Mouse (Mus musculus): ENCODE data around the gene Zfp710. TPM values are rescaled to one million over a fixed set of nuclear protein-coding genes. Genes with fewer than 3 reads are reported as not detected.
"Not testable (repeated sequence)": the region's sequence is repeated elsewhere in the genome, so short reads cannot be mapped to it uniquely, and the experiment has no call there.

Zfp710 gene
- polyA plus RNA-seq, 1 experiment from 2014 or later: 12.1 TPM

- Histone ChIP-seq H3K9ac (0 out of 2 replicates have a peak overlapping the region, but pooled peaks have one; percentile 10), H3K27ac (replicated peaks) (peak overlapping the region; percentile 72), H3K4me1 (peaks cover 57% of the 10 kb centered on the region), H3K27me3 (replicated peaks) (no peaks in the 10 kb centered on the region), H3K4me3 (no peak overlapping the region), H3K36me3 (peaks cover 11% of the 10 kb centered on the region), H3K4me2 (no peak overlapping the region), H3K9me3 (no peaks in the 10 kb centered on the region)
- 49% methylated on average over 7 of the region's 7 CpGs for WGBS
- no peak for ATAC-seq (ENCODE audit: extremely low read depth, insufficient number of reproducible peaks, low FRiP score, low TSS enrichment)
Measured at GRCm38 (mm10) chr7:80044170-80044569, 19.6 kb downstream of the Zfp710 start.

DNA sequence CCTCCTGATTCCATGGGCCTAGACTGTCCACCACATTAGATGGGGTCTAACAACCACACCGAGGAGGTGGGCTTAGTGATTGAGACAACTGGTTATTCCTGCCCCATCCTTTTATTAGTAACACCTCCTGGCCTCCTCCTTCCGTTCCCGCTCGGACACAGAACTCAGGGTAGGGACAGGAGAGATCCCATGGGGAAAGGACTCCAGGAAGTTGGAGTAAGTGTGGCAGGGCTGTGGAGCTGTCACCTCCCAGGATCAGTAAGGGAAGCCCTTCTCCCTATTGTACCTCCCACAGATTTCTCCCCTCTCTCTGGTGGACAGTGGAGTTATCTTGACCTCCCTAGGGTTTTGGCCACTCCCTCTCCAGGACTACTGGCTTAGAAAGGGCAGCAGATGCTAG, 22.4 kb downstream of the Zfp710 start:
- Histone ChIP-seq H3K4me1 (peaks cover 67% of the 10 kb centered on the region), H3K27ac (replicated peaks) (no peak overlapping the region), H3K27me3 (replicated peaks) (no peaks in the 10 kb centered on the region), H3K4me2 (no peak overlapping the region), H3K36me3 (peaks cover 2% of the 10 kb centered on the region; the same call in 1 of the 2 replicates), H3K9ac (no peak overlapping the region), H3K4me3 (no peak overlapping the region), H3K9me3 (no peaks in the 10 kb centered on the region)
- 59% methylated on average over 4 of the region's 4 CpGs for WGBS
- no peak for ATAC-seq (ENCODE audit: extremely low read depth, insufficient number of reproducible peaks, low FRiP score, low TSS enrichment)

DNA sequence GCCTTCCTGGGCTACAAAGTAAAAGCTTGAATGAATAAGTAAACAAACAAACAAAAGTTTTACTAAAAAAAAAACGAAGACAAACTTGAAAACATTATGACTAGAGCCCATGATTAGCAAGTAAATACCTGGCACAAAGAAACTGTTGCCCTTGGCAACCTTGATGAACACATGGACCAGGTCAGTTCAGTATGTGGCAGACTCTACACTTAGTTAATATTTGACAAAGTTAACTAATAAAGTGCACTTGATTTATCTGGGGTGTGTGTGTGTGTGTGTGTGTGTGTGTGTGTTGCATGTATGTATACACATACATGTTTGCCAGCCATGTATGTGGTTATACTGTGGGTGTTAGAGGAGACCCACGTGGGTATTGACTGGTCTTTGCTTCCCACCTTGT, 25.1 kb downstream of the Zfp710 start:
- Histone ChIP-seq H3K27ac (replicated peaks) (no peak overlapping the region), H3K4me2 (no peak overlapping the region), H3K4me3 (no peak overlapping the region), H3K4me1 (peaks cover 77% of the 10 kb centered on the region), H3K27me3 (replicated peaks) (no peaks in the 10 kb centered on the region), H3K36me3 (peaks cover 6% of the 10 kb centered on the region; the same call in 1 of the 2 replicates), H3K9ac (no peak overlapping the region), H3K9me3 (no peaks in the 10 kb centered on the region)
- no peak for ATAC-seq (ENCODE audit: extremely low read depth, insufficient number of reproducible peaks, low FRiP score, low TSS enrichment)
- 61% methylated on average over 2 of the region's 2 CpGs for WGBS

- H3K9me3 ChIP-seq; H3K4me2 ChIP-seq; ATAC-seq (ENCODE audit: extremely low read depth, insufficient number of reproducible peaks, low FRiP score, low TSS enrichment); H3K9ac ChIP-seq; H3K4me3 ChIP-seq; H3K27ac ChIP-seq (replicated peaks); H3K36me3 ChIP-seq; H3K27me3 ChIP-seq (replicated peaks): not testable (repeated sequence)
- peaks cover 75% of the 10 kb centered on the region for H3K4me1 ChIP-seq
- 90% methylated on average over 1 of the region's 1 CpGs for WGBS
Measured at GRCm38 (mm10) chr7:80050382-80050781, 25.8 kb downstream of the Zfp710 start.

- peaks cover 6% of the 10 kb centered on the region; the same call in 1 of the 2 replicates for H3K36me3 ChIP-seq
- H3K27ac ChIP-seq (replicated peaks): peak overlapping the region; percentile 72
- H3K4me2 ChIP-seq: peak overlapping the region; percentile 52
- ATAC-seq (ENCODE audit: extremely low read depth, insufficient number of reproducible peaks, low FRiP score, low TSS enrichment): no peak
- no peaks in the 10 kb centered on the region for H3K9me3 ChIP-seq
- no peaks in the 10 kb centered on the region for H3K27me3 ChIP-seq (replicated peaks)
- peaks cover 76% of the 10 kb centered on the region for H3K4me1 ChIP-seq
- H3K4me3 ChIP-seq: no peak overlapping the region
- H3K9ac ChIP-seq: no peak overlapping the region
- WGBS: 40% methylated on average over 6 of the region's 6 CpGs
Measured at GRCm38 (mm10) chr7:80051835-80052234, 27.2 kb downstream of the Zfp710 start.

- 26% methylated on average over 11 of the region's 11 CpGs for WGBS
- no peak for ATAC-seq (ENCODE audit: extremely low read depth, insufficient number of reproducible peaks, low FRiP score, low TSS enrichment)
- Histone ChIP-seq H3K27me3 (replicated peaks) (no peaks in the 10 kb centered on the region), H3K4me2 (peak overlapping the region; percentile 52), H3K4me3 (no peak overlapping the region), H3K27ac (replicated peaks) (peak overlapping the region; percentile 72), H3K36me3 (peaks cover 6% of the 10 kb centered on the region; the same call in 1 of the 2 replicates), H3K9me3 (no peaks in the 10 kb centered on the region), H3K4me1 (peaks cover 76% of the 10 kb centered on the region), H3K9ac (peak overlapping the region; percentile 47; the same call in 1 of the 2 replicates)
Measured at GRCm38 (mm10) chr7:80052261-80052660, 27.6 kb downstream of the Zfp710 start.

DNA sequence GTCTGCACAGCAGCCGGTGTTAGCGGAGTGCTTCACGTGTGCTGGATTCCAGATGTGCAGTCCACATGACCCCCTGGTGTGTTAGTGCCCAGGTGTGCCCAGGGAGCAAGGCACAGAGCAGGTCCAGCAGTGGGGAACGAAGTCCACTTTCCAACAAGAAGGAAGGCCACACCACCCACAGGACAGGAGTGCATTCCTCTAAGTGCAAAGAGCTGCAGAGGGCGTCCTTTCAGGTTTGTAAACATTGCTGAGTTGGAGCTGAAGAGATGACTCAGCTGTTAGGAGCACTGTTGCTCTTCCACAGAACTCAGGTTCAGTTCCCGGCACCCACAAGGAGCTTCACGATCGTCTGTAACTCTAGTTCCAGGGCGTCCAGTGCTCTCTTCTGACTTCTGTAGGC, 28.5 kb downstream of the Zfp710 start:
- peaks cover 6% of the 10 kb centered on the region; the same call in 1 of the 2 replicates for H3K36me3 ChIP-seq
- no peaks in the 10 kb centered on the region for H3K27me3 ChIP-seq (replicated peaks)
- H3K4me1 ChIP-seq: peaks cover 76% of the 10 kb centered on the region
- no peak for ATAC-seq (ENCODE audit: extremely low read depth, insufficient number of reproducible peaks, low FRiP score, low TSS enrichment)
- WGBS: 87% methylated on average over 9 of the region's 9 CpGs
- no peak overlapping the region for H3K4me2 ChIP-seq
- no peak overlapping the region for H3K27ac ChIP-seq (replicated peaks)
- no peak overlapping the region for H3K4me3 ChIP-seq
- no peaks in the 10 kb centered on the region for H3K9me3 ChIP-seq
- no peak overlapping the region for H3K9ac ChIP-seq

DNA sequence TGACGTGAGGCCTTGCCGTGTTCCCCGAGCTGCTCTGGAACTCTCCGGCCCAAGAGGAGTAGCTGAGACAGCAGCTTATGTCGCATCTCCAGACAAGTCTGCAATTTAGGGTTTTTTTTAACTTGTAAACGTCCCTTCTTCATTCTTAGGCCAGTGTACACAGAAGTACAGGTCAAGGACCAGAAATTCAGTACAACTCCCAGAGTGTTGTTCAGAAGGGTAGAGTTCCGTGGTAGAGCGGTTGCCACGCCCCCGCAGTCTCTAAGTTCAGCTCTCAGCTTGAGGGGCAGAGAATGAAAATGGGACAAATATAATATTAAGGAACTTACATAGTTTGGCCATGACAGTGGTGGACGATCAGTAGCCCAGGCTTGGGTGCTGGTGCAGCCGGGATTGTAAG, 31.2 kb downstream of the Zfp710 start:
- Histone ChIP-seq H3K4me1 (peaks cover 89% of the 10 kb centered on the region), H3K27ac (replicated peaks) (peak overlapping the region; percentile 15; the same call in 1 of the 2 replicates), H3K4me3 (no peak overlapping the region), H3K9me3 (no peaks in the 10 kb centered on the region), H3K4me2 (no peak overlapping the region), H3K9ac (no peak overlapping the region), H3K27me3 (replicated peaks) (no peaks in the 10 kb centered on the region), H3K36me3 (peaks cover 6% of the 10 kb centered on the region; the same call in 1 of the 2 replicates)
- ATAC-seq (ENCODE audit: extremely low read depth, insufficient number of reproducible peaks, low FRiP score, low TSS enrichment): no peak
- 68% methylated on average over 12 of the region's 12 CpGs for WGBS

GRCm38 (mm10) chr7:80057002-80057691, 32.5 kb downstream of the Zfp710 start:
- no peak for ATAC-seq (ENCODE audit: extremely low read depth, insufficient number of reproducible peaks, low FRiP score, low TSS enrichment)
- WGBS: 28% methylated on average over 4 of the region's 4 CpGs
- H3K27ac ChIP-seq (replicated peaks): peak overlapping the region; percentile 84
- no peaks in the 10 kb centered on the region for H3K9me3 ChIP-seq
- no peak overlapping the region for H3K4me3 ChIP-seq
- no peaks in the 10 kb centered on the region for H3K27me3 ChIP-seq (replicated peaks)
- H3K36me3 ChIP-seq: peaks cover 8% of the 10 kb centered on the region; the same call in 1 of the 2 replicates
- peak overlapping the region; percentile 16 for H3K4me2 ChIP-seq
- H3K4me1 ChIP-seq: peaks cover 86% of the 10 kb centered on the region
- H3K9ac ChIP-seq: peak overlapping the region; percentile 64

GRCm38 (mm10) chr7:80057781-80058180, 33.2 kb downstream of the Zfp710 start:
- WGBS: 47% methylated on average over 14 of the region's 14 CpGs
- H3K4me2 ChIP-seq: peak overlapping the region; percentile 16; the same call in 1 of the 2 replicates
- H3K27me3 ChIP-seq (replicated peaks): no peaks in the 10 kb centered on the region
- H3K9ac ChIP-seq: peak overlapping the region; percentile 64
- no peak overlapping the region for H3K4me3 ChIP-seq
- no peak for ATAC-seq (ENCODE audit: extremely low read depth, insufficient number of reproducible peaks, low FRiP score, low TSS enrichment)
- H3K27ac ChIP-seq (replicated peaks): peak overlapping the region; percentile 84
- no peaks in the 10 kb centered on the region for H3K9me3 ChIP-seq
- peaks cover 80% of the 10 kb centered on the region for H3K4me1 ChIP-seq
- peaks cover 10% of the 10 kb centered on the region; the same call in 1 of the 2 replicates for H3K36me3 ChIP-seq

DNA sequence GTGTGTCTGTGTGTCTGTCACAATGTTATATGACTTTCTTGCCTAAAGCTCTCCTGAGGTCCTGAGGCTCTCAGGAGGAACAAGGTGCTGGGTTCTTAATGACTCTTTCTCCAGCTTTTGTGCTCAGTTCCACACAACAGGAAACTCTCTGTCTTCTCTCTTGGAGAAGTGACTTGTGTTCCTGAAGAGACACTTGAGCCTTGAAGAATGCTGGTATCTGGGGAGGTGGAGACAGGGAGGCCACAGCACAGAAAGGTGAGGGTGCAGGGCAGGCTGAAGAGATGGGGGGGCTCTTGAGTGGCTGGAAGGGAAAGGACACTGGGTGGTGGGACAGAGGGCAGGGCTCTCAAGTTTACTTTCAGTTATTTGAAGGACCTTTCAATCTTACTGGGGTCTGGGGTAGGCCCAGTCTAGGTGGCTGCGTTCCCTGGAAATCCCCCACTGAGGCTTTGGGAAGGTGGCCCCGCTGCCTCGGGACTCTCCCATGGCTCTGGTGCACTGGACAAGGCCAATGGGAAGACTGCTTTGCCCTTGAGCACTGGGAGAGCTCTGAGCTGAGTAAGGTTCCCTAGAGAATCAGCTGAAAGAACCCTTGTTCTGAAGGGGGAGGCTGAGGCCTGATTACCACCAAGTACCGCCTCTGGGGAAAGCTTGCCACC, 33.9 kb downstream of the Zfp710 start:
- Histone ChIP-seq H3K4me2 (no peak overlapping the region), H3K4me1 (peaks cover 78% of the 10 kb centered on the region)
- WGBS: 62% methylated on average over 4 of the region's 4 CpGs

More for the DNA sequence above, 33.9 kb downstream of the Zfp710 start:
- H3K27me3 ChIP-seq (replicated peaks): no peaks in the 10 kb centered on the region
- H3K9ac ChIP-seq: peak overlapping the region; percentile 64; the same call in 1 of the 2 replicates
- 0 out of 2 replicates have a peak, but pooled peaks cover 4% of the 10 kb centered on the region for H3K36me3 ChIP-seq
- no peak for ATAC-seq (ENCODE audit: extremely low read depth, insufficient number of reproducible peaks, low FRiP score, low TSS enrichment)
- no peaks in the 10 kb centered on the region for H3K9me3 ChIP-seq
- H3K27ac ChIP-seq (replicated peaks): peak overlapping the region; percentile 84
- H3K4me3 ChIP-seq: no peak overlapping the region
